Mouse (Mus musculus): Measurements from ENCODE around the gene Gm20532. TPM values are rescaled to one million over a fixed set of nuclear protein-coding genes. Genes with fewer than 3 reads are reported as not detected.

The Gm20532 gene
- not detected in 2 replicates for polyA plus RNA-seq (2011; ENCODE audit: insufficient read depth, insufficient read length, low replicate concordance, missing spikeins)

DNA sequence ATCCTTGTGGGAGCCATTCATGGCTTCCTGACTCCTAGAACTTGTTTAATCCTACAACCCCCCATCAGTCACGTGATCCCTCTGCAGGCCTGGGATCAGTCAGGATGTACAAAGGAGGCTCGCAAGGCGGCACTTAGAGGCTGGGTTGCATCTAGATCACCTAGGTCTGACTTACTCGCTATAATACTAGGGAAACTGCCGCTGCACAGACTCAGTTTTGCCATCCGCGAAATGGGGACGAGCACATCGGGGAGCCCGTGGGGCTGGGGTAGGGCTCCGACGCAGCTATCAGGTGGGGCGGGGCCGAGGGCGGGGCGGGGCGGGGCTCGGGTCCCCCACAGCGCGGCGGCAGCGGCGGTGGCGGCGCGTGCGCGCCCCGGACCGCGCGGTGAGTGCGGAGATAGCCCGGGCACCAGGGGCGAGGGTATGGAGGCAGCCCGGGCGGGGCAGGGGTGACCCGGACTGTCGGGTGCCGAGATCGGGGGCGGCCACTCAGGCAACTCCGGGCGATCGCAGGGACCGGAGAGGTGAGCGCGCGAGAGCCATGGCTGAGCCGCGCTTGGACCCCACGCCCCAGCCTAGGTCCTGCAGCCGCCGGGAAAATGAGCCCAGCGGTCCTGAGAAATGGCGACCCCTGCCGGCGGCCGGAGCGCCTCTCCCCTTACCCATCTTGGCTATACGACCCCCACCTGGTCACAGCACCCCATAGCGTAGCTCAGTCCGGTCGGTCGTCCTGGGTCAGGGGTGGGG is at the start of gene Gm20532:
Gene Gm20532, plus strand, starts transcription at position 346 of the 750 bp plus-strand sequence.
- 1% methylated on average over 65 of the region's 65 CpGs for WGBS
- H3K4me3 ChIP-seq (replicated peaks; ENCODE audit: control insufficient read depth, low read depth, low read length) = peak within 1 kb of the TSS; percentile 49
- 0 out of 2 replicates have a peak, but pooled peaks cover 2% of the 10 kb centered on the region for H3K4me1 ChIP-seq (ENCODE audit: control insufficient read depth, insufficient read depth, low read length)
- H3K27ac ChIP-seq (ENCODE audit: control insufficient read depth, insufficient read depth, low read depth, low read length, poor library complexity) = peak within 1 kb of the TSS; percentile 26; the same call in 1 of the 2 replicates
- peak; percentile 26; the same call in 1 of the 2 replicates for TF ChIP-seq CTCF (IDR thresholded peaks at IDR 0.05; ENCODE audit: control insufficient read depth, insufficient read depth, low read length)
- TF ChIP-seq POLR2A (IDR thresholded peaks at IDR 0.05; ENCODE audit: borderline replicate concordance, control insufficient read depth, low read depth, low read length) = peak; percentile 23; the same call in 1 of the 2 replicates

DNA sequence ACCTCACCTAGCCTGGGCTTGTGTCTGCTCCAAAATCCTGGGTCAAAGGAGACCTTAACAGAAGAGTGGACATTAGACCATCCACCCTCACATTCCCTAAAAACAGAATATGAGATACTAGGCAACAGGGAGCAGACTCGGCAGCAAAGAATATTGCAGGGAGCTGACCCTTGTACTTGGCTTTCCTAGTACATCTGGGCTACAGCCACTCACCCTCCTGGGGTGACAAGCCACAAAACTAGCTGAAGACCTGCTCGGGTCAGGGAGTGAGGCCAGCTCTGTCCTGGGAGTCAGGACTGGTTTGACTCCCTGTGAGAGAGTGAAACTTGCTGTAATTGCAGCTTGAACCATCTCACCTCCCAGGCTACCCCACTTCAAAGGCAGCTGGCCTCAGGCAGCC is 46.9 kb upstream of the Gm20532 start:
- 72% methylated on average over 2 of the region's 2 CpGs for WGBS
- TF ChIP-seq CTCF (IDR thresholded peaks at IDR 0.05; ENCODE audit: control insufficient read depth, insufficient read depth, low read length) (no peak), POLR2A (IDR thresholded peaks at IDR 0.05; ENCODE audit: borderline replicate concordance, control insufficient read depth, low read depth, low read length) (no peak)
- Histone ChIP-seq H3K4me1 (ENCODE audit: control insufficient read depth, insufficient read depth, low read length) (peaks cover 6% of the 10 kb centered on the region; the same call in 1 of the 2 replicates), H3K27ac (ENCODE audit: control insufficient read depth, insufficient read depth, low read depth, low read length, poor library complexity) (no peak overlapping the region), H3K4me3 (replicated peaks; ENCODE audit: control insufficient read depth, low read depth, low read length) (no peak overlapping the region)

DNA sequence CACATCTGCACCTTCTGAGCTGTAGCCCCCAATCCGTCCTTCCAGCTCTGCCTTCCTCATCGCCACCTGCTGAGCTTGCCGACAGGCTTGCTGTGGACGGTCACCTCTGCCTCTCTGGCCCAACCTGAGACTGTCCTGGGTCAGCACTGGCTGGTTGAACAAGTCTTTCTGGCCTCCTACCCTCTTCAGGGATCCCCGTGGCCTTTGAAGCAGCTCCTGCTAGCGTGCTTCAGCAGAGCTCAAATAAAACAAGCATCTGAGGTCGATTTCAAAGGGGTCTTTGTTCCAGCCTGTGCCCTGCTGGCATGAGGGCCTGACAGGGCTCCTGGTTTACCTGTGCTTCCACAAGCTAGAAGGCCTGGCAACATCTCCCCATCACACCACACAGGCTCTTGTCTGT is 45.7 kb upstream of the Gm20532 start:
- no peak for TF ChIP-seq POLR2A (IDR thresholded peaks at IDR 0.05; ENCODE audit: borderline replicate concordance, control insufficient read depth, low read depth, low read length)
- TF ChIP-seq CTCF (IDR thresholded peaks at IDR 0.05; ENCODE audit: control insufficient read depth, insufficient read depth, low read length) = no peak

DNA sequence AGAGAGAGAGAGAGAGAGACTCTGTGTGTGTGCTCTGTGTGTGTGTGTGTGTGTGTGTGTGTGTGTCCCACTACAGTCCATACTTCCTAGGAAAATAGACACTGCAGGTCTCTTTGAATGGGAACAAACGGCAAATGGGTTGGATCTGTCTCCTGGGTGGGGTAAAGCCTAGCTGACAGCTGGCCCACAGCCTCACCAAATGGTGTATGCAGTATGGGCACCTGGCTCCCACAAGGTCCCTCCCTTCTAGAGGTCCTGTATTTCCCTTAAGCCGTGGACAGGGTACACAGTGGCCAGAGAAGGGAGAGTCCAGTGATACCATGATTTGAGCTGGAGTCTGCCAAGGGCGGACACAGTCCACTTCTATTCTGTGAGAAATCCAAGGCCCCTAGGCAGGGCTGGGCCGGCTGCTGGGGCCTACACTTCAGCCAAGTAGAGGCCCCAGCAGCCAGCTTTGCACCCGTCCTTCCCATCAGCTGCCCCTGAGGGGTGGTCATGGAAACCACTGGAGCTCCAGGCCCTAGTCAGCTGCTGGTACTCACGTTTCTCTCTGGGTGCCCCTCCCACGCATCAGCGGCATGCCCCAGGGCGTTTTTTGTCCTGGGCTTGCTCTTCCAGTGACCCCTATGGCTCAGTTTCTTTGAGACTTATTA is 45.1 kb upstream of the Gm20532 start:
- TF ChIP-seq POLR2A (IDR thresholded peaks at IDR 0.05; ENCODE audit: borderline replicate concordance, control insufficient read depth, low read depth, low read length) (no peak), CTCF (IDR thresholded peaks at IDR 0.05; ENCODE audit: control insufficient read depth, insufficient read depth, low read length) (no peak)
- no peak overlapping the region for H3K4me3 ChIP-seq (replicated peaks; ENCODE audit: control insufficient read depth, low read depth, low read length)
- 77% methylated on average over 9 of the region's 9 CpGs for WGBS
- H3K4me1 ChIP-seq (ENCODE audit: control insufficient read depth, insufficient read depth, low read length) = no peaks in the 10 kb centered on the region; the same call in 1 of the 2 replicates
- no peak overlapping the region for H3K27ac ChIP-seq (ENCODE audit: control insufficient read depth, insufficient read depth, low read depth, low read length, poor library complexity)

More for the DNA sequence above, 45.7 kb upstream of the Gm20532 start:
- 76% methylated on average over 7 of the region's 7 CpGs for WGBS
- no peak overlapping the region for H3K27ac ChIP-seq (ENCODE audit: control insufficient read depth, insufficient read depth, low read depth, low read length, poor library complexity)
- H3K4me3 ChIP-seq (replicated peaks; ENCODE audit: control insufficient read depth, low read depth, low read length) = no peak overlapping the region
- H3K4me1 ChIP-seq (ENCODE audit: control insufficient read depth, insufficient read depth, low read length) = no peaks in the 10 kb centered on the region; the same call in 1 of the 2 replicates

DNA sequence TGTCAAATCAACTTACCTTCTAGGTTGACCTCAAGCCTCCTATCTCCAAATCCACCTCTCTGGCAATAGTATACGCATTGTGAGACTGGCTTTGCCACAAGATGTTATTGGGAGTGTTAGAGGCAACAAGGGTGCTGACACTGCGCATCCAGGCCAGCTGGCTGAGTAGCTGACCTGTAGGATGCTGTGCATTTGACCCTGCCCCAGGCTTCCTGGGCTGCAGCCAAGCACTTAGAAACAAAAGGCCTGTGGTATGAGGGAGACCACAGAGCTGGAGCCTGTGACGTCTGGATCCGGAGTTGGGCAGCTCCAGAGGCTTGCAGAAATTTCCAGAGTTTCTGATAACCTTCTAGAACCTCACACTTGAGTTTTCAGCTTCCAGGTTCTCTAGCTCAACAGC is 43.3 kb upstream of the Gm20532 start:
- no peak overlapping the region for H3K4me3 ChIP-seq (replicated peaks; ENCODE audit: control insufficient read depth, low read depth, low read length)

DNA sequence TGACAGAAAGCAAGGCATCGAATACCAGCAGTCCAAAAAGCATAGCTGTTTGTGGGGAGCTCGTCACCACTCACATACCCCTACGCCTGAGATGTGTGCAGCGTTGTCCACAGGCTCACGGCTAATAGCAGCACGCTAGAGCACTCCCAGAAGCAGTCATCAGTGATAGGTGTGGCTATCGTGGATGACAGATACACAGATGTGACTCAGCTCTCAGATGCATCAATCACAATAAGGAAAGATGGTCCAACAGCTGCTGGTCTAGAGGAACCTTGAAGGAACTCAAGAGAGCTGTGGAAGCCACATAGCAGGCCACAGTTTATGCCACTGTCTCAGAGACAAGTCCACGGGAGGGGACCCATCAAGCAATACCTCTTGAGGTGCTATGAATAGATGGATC is 42.7 kb upstream of the Gm20532 start:
- Histone ChIP-seq H3K27ac (ENCODE audit: control insufficient read depth, insufficient read depth, low read depth, low read length, poor library complexity) (no peak overlapping the region), H3K4me1 (ENCODE audit: control insufficient read depth, insufficient read depth, low read length) (peaks cover 2% of the 10 kb centered on the region; the same call in 1 of the 2 replicates), H3K4me3 (replicated peaks; ENCODE audit: control insufficient read depth, low read depth, low read length) (no peak overlapping the region)
- TF ChIP-seq CTCF (IDR thresholded peaks at IDR 0.05; ENCODE audit: control insufficient read depth, insufficient read depth, low read length) (no peak), POLR2A (IDR thresholded peaks at IDR 0.05; ENCODE audit: borderline replicate concordance, control insufficient read depth, low read depth, low read length) (no peak)
- 75% methylated on average over 8 of the region's 8 CpGs for WGBS

More for the DNA sequence above, 43.3 kb upstream of the Gm20532 start:
- Histone ChIP-seq H3K4me1 (ENCODE audit: control insufficient read depth, insufficient read depth, low read length) (no peaks in the 10 kb centered on the region; the same call in 1 of the 2 replicates), H3K27ac (ENCODE audit: control insufficient read depth, insufficient read depth, low read depth, low read length, poor library complexity) (no peak overlapping the region)
- WGBS = 57% methylated on average over 4 of the region's 4 CpGs
- TF ChIP-seq POLR2A (IDR thresholded peaks at IDR 0.05; ENCODE audit: borderline replicate concordance, control insufficient read depth, low read depth, low read length) (no peak), CTCF (IDR thresholded peaks at IDR 0.05; ENCODE audit: control insufficient read depth, insufficient read depth, low read length) (no peak)

DNA sequence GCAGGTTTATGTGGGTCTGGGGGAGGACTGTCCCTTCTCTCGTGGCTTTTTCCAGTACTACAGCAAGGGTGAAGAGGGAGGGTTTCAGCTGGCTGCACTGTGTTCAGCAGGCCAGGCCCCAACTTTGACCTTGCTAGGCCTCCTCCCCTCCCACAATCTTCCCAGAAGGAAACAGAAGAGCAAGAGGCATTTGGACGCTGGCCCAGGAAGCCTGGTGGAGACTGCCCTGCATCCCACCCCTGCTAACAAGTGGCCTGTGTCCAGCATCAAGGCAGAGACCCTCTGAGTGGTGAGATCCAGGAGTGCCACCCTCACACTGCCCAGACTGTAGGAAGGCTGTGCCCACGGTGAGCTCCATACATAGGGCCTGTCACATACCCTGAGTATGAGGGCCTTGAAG is 42.2 kb upstream of the Gm20532 start:
- Histone ChIP-seq H3K27ac (ENCODE audit: control insufficient read depth, insufficient read depth, low read depth, low read length, poor library complexity) (no peak overlapping the region), H3K4me3 (replicated peaks; ENCODE audit: control insufficient read depth, low read depth, low read length) (no peak overlapping the region), H3K4me1 (ENCODE audit: control insufficient read depth, insufficient read depth, low read length) (peaks cover 3% of the 10 kb centered on the region; the same call in 1 of the 2 replicates)
- TF ChIP-seq POLR2A (IDR thresholded peaks at IDR 0.05; ENCODE audit: borderline replicate concordance, control insufficient read depth, low read depth, low read length) = no peak
- no peak for TF ChIP-seq CTCF (IDR thresholded peaks at IDR 0.05; ENCODE audit: control insufficient read depth, insufficient read depth, low read length)
- 59% methylated on average over 3 of the region's 3 CpGs for WGBS

DNA sequence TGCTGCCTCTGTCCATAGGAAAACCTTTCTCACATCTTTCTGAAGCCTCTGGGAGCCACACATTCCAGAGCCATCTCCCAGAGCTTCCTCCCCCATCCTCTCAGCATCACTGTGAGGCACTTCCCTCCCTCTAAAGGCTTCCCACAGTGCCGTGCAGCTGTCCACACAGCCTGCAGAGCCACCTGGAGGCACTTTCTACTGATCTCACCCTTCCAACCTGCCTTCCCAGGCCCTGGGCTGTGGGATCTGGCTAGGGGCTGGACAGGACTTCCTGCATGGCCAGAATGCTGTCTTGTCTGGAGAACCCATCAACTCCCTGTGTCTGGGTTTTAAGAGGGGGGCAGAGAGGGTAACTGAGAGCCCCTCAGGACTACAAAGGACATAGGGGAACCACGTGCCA is 39.0 kb upstream of the Gm20532 start:
- Histone ChIP-seq H3K27ac (ENCODE audit: control insufficient read depth, insufficient read depth, low read depth, low read length, poor library complexity) (no peak overlapping the region), H3K4me1 (ENCODE audit: control insufficient read depth, insufficient read depth, low read length) (peaks cover 15% of the 10 kb centered on the region)

More for the DNA sequence above, 39.0 kb upstream of the Gm20532 start:
- WGBS = 37% methylated on average over 2 of the region's 2 CpGs
- no peak overlapping the region for H3K4me3 ChIP-seq (replicated peaks; ENCODE audit: control insufficient read depth, low read depth, low read length)
- TF ChIP-seq POLR2A (IDR thresholded peaks at IDR 0.05; ENCODE audit: borderline replicate concordance, control insufficient read depth, low read depth, low read length) (no peak), CTCF (IDR thresholded peaks at IDR 0.05; ENCODE audit: control insufficient read depth, insufficient read depth, low read length) (peak; percentile 24; the same call in 1 of the 2 replicates)
